Mouse (Mus musculus) liver, postnatal 0 days (tissue): ENCODE results near the gene Egflam.

Experiments
- CTCF ChIP-seq: sonication (generic); IDR thresholded peaks from 2 replicates; pipeline ENCODE4 v1.5.1; 2016; ENCODE audit warnings: antibody characterized with exemption, low read depth
- EP300 ChIP-seq: IDR thresholded peaks from 2 replicates; pipeline ENCODE4 v1.6.1; 2016; ENCODE audit warnings: antibody characterized with exemption, low read depth, mild to moderate bottlenecking

GRCm38 (mm10) chr15:7290003-7290402 is 108.2 kb downstream of the Egflam start:
- TF ChIP-seq CTCF (no peak), EP300 (no peak)
